Mouse (Mus musculus) brain, embryonic 14.5 days (tissue): ENCODE measurements around the gene Ccdc8.

Experiments used
- CTCF ChIP-seq: fragments of 200-500 bp; IDR thresholded peaks from 2 replicates; pipeline ENCODE4 v1.5.1; 2012; ENCODE audit warnings: inconsistent platforms, mild to moderate bottlenecking, moderate library complexity, borderline replicate concordance; ENCODE audit not compliant: insufficient read depth, insufficient read length; ENCODE audit errors: extremely low read depth
- POLR2A ChIP-seq: fragments of 200-500 bp; IDR thresholded peaks from 2 replicates; pipeline ENCODE4 v1.6.1; 2012; ENCODE audit warnings: mild to moderate bottlenecking, inconsistent platforms, borderline replicate concordance; ENCODE audit not compliant: poor library complexity, insufficient read depth, insufficient read length, severe bottlenecking; ENCODE audit errors: extremely low read depth

GRCm38 (mm10) chr7:16956410-16957265, 35.9 kb upstream of the Ccdc8 start:
- no peak for TF ChIP-seq CTCF
- no peak for TF ChIP-seq POLR2A
